Mouse (Mus musculus) midbrain, embryonic 12.5 days (tissue): ENCODE data around the gene Peli2. TPM values are rescaled to one million over a fixed set of nuclear protein-coding genes. Genes with fewer than 3 reads are reported as not detected.

Source experiments
- ATAC-seq: fragments of 200-750 bp; cut with Nextera tagmentation; 2 replicates; pipeline ENCODE4 v1.8.0; 2017; ENCODE audit warnings: low read depth, moderate TSS enrichment, moderate library complexity; ENCODE audit not compliant: low FRiP score
- H3K27ac ChIP-seq: fragments of 300-500 bp; sonication (generic); replicated peaks from 2 replicates; pipeline ENCODE4 v1.5.1; 2016; ENCODE audit warnings: mild to moderate bottlenecking
- H3K27me3 ChIP-seq: fragments of 300-500 bp; sonication (generic); 2 replicates; pipeline ENCODE4 v1.6.1; 2016; ENCODE audit warnings: mild to moderate bottlenecking
- H3K36me3 ChIP-seq: fragments of 300-500 bp; sonication (generic); 2 replicates; pipeline ENCODE4 v1.6.1; 2016
- H3K4me1 ChIP-seq: fragments of 300-500 bp; sonication (generic); 2 replicates; pipeline ENCODE4 v1.6.1; 2016
- H3K4me2 ChIP-seq: fragments of 300-500 bp; sonication (generic); replicated peaks from 2 replicates; pipeline ENCODE4 v1.6.1; 2016; ENCODE audit warnings: mild to moderate bottlenecking, moderate library complexity
- H3K4me3 ChIP-seq: fragments of 300-500 bp; sonication (generic); 2 replicates; pipeline ENCODE4 v1.5.1; 2016; ENCODE audit warnings: mild to moderate bottlenecking
- H3K9ac ChIP-seq: fragments of 300-500 bp; sonication (generic); replicated peaks from 2 replicates; pipeline ENCODE4 v1.6.1; 2016; ENCODE audit warnings: mild to moderate bottlenecking, moderate library complexity
- H3K9me3 ChIP-seq: fragments of 300-500 bp; sonication (generic); 2 replicates; pipeline ENCODE4 v1.6.1; 2016; ENCODE audit warnings: mild to moderate bottlenecking
- WGBS: fragments of 180-500 bp; shearing (Covaris S2); methylation state at CpG from one replicate; pipeline ENCODE4 v1.1.7; 2016; 5-methylcytosine and 5-hydroxymethylcytosine counted together
- polyA plus RNA-seq: library from polyadenylated mRNA; unstranded; fragments of >200 nt; fragmentation: Nextera tagmentation; extraction: Ambion mirVana; gene quantifications from 2 replicates; pipeline ENCODE4 v1.2.1, GENCODE M21; 2016

The Peli2 gene
- polyA plus RNA-seq, 1 experiment from 2014 or later: 15.9 TPM

GRCm38 (mm10) chr14:48198190-48198954 is 77.7 kb downstream of the Peli2 start:
- Histone ChIP-seq H3K9ac (no peak overlapping the region), H3K27me3 (no peaks in the 10 kb centered on the region), H3K36me3 (no peaks in the 10 kb centered on the region), H3K27ac (0 out of 2 replicates have a peak overlapping the region, but pooled peaks have one; percentile 9), H3K4me2 (no peak overlapping the region), H3K9me3 (no peaks in the 10 kb centered on the region), H3K4me3 (no peak overlapping the region), H3K4me1 (peaks cover 48% of the 10 kb centered on the region)
- 50% methylated on average over 8 of the region's 8 CpGs for WGBS
- ATAC-seq: no peak

GRCm38 (mm10) chr14:48198957-48199356 is 78.3 kb downstream of the Peli2 start:
- no peaks in the 10 kb centered on the region for H3K36me3 ChIP-seq
- ATAC-seq: no peak
- H3K4me3 ChIP-seq: no peak overlapping the region
- 0 out of 2 replicates have a peak overlapping the region, but pooled peaks have one; percentile 9 for H3K27ac ChIP-seq
- H3K9me3 ChIP-seq: no peaks in the 10 kb centered on the region
- no peaks in the 10 kb centered on the region for H3K27me3 ChIP-seq
- WGBS: 58% methylated on average over 16 of the region's 16 CpGs
- no peak overlapping the region for H3K4me2 ChIP-seq
- no peak overlapping the region for H3K9ac ChIP-seq
- H3K4me1 ChIP-seq: peaks cover 50% of the 10 kb centered on the region

- peaks cover 51% of the 10 kb centered on the region for H3K4me1 ChIP-seq
- H3K27me3 ChIP-seq: no peaks in the 10 kb centered on the region
- 81% methylated on average over 4 of the region's 4 CpGs for WGBS
- no peak overlapping the region for H3K27ac ChIP-seq
- H3K4me3 ChIP-seq: no peak overlapping the region
- no peak for ATAC-seq
- no peak overlapping the region for H3K4me2 ChIP-seq
- H3K9me3 ChIP-seq: no peaks in the 10 kb centered on the region
- H3K9ac ChIP-seq: no peak overlapping the region
- no peaks in the 10 kb centered on the region for H3K36me3 ChIP-seq
Measured at GRCm38 (mm10) chr14:48199506-48199905, 78.9 kb downstream of the Peli2 start.

GRCm38 (mm10) chr14:48200291-48200690 is 79.7 kb downstream of the Peli2 start:
- Histone ChIP-seq H3K27ac (no peak overlapping the region), H3K4me2 (no peak overlapping the region), H3K4me1 (peaks cover 51% of the 10 kb centered on the region), H3K9ac (no peak overlapping the region), H3K36me3 (no peaks in the 10 kb centered on the region), H3K9me3 (no peaks in the 10 kb centered on the region), H3K4me3 (no peak overlapping the region), H3K27me3 (no peaks in the 10 kb centered on the region)
- ATAC-seq: no peak
- 90% methylated on average over 9 of the region's 9 CpGs for whole genome bisulfite sequencing

- no peak overlapping the region for H3K27ac ChIP-seq
- no peak overlapping the region for H3K9ac ChIP-seq
- H3K36me3 ChIP-seq: no peaks in the 10 kb centered on the region
- H3K4me1 ChIP-seq: peaks cover 47% of the 10 kb centered on the region
- ATAC-seq: no peak
- H3K4me2 ChIP-seq: no peak overlapping the region
- 88% methylated on average over 3 of the region's 3 CpGs for WGBS
- H3K27me3 ChIP-seq: no peaks in the 10 kb centered on the region
- H3K4me3 ChIP-seq: no peak overlapping the region
- H3K9me3 ChIP-seq: no peaks in the 10 kb centered on the region
Measured at GRCm38 (mm10) chr14:48200788-48201187, 80.2 kb downstream of the Peli2 start.

- 86% methylated on average over 8 of the region's 8 CpGs for whole genome bisulfite sequencing
- Histone ChIP-seq H3K36me3 (no peaks in the 10 kb centered on the region), H3K4me3 (no peak overlapping the region), H3K4me1 (peaks cover 44% of the 10 kb centered on the region), H3K27ac (no peak overlapping the region), H3K9me3 (no peaks in the 10 kb centered on the region), H3K4me2 (no peak overlapping the region), H3K9ac (no peak overlapping the region), H3K27me3 (no peaks in the 10 kb centered on the region)
- no peak for ATAC-seq
Measured at GRCm38 (mm10) chr14:48201403-48201802, 80.8 kb downstream of the Peli2 start.

GRCm38 (mm10) chr14:48202096-48203036 is 81.7 kb downstream of the Peli2 start:
- WGBS: 56% methylated on average over 17 of the region's 17 CpGs
- H3K4me2 ChIP-seq: no peak overlapping the region
- no peaks in the 10 kb centered on the region for H3K27me3 ChIP-seq
- peaks cover 45% of the 10 kb centered on the region for H3K4me1 ChIP-seq
- ATAC-seq: peak; percentile 64
- H3K9ac ChIP-seq: no peak overlapping the region
- no peak overlapping the region for H3K4me3 ChIP-seq
- H3K27ac ChIP-seq: peak overlapping the region; percentile 39; the same call in 1 of the 2 replicates
- H3K36me3 ChIP-seq: no peaks in the 10 kb centered on the region
- no peaks in the 10 kb centered on the region for H3K9me3 ChIP-seq

GRCm38 (mm10) chr14:48205044-48205443 is 84.4 kb downstream of the Peli2 start:
- Histone ChIP-seq H3K4me1 (peaks cover 34% of the 10 kb centered on the region), H3K36me3 (no peaks in the 10 kb centered on the region), H3K4me2 (no peak overlapping the region), H3K27ac (no peak overlapping the region), H3K27me3 (no peaks in the 10 kb centered on the region), H3K9ac (no peak overlapping the region), H3K9me3 (no peaks in the 10 kb centered on the region), H3K4me3 (no peak overlapping the region)
- ATAC-seq: no peak
- 89% methylated on average over 10 of the region's 10 CpGs for WGBS

- no peak overlapping the region for H3K4me3 ChIP-seq
- H3K27me3 ChIP-seq: no peaks in the 10 kb centered on the region
- H3K4me1 ChIP-seq: peaks cover 34% of the 10 kb centered on the region
- no peak overlapping the region for H3K4me2 ChIP-seq
- H3K36me3 ChIP-seq: no peaks in the 10 kb centered on the region
- ATAC-seq: no peak
- H3K9me3 ChIP-seq: no peaks in the 10 kb centered on the region
- WGBS: 64% methylated on average over 9 of the region's 11 CpGs
- H3K27ac ChIP-seq: no peak overlapping the region
- H3K9ac ChIP-seq: no peak overlapping the region
Measured at GRCm38 (mm10) chr14:48205635-48206034, 85.0 kb downstream of the Peli2 start.

GRCm38 (mm10) chr14:48207119-48207518 is 86.5 kb downstream of the Peli2 start:
- 0 out of 2 replicates have a peak, but pooled peaks have one; percentile 21 for ATAC-seq
- Histone ChIP-seq H3K27ac (peak overlapping the region; percentile 54), H3K4me1 (peaks cover 30% of the 10 kb centered on the region), H3K4me3 (no peak overlapping the region), H3K27me3 (no peaks in the 10 kb centered on the region), H3K9ac (no peak overlapping the region), H3K4me2 (no peak overlapping the region), H3K9me3 (no peaks in the 10 kb centered on the region), H3K36me3 (no peaks in the 10 kb centered on the region)
- 46% methylated on average over 15 of the region's 15 CpGs for WGBS

GRCm38 (mm10) chr14:48207746-48208640 is 87.4 kb downstream of the Peli2 start:
- Histone ChIP-seq H3K27ac (no peak overlapping the region), H3K9me3 (no peaks in the 10 kb centered on the region), H3K4me1 (peaks cover 22% of the 10 kb centered on the region), H3K4me2 (no peak overlapping the region), H3K27me3 (no peaks in the 10 kb centered on the region), H3K36me3 (no peaks in the 10 kb centered on the region), H3K9ac (no peak overlapping the region; the same call in 1 of the 2 replicates), H3K4me3 (no peak overlapping the region)
- ATAC-seq: no peak
- WGBS: 82% methylated on average over 12 of the region's 12 CpGs
